Mouse (Mus musculus) myocyte (in vitro differentiated cells): ENCODE data around the gene Abcf2. TPM values are rescaled to one million over a fixed set of nuclear protein-coding genes. Genes with fewer than 3 reads are reported as not detected.

Experiments used
- H3K27me3 ChIP-seq: one replicate; pipeline ENCODE4 v1.6.1; 2011; ENCODE audit not compliant: control insufficient read depth, insufficient read depth, insufficient read length
- H3K36me3 ChIP-seq: one replicate; pipeline ENCODE4 v1.6.1; 2011; ENCODE audit not compliant: control insufficient read depth, insufficient read depth
- H3K4me2 ChIP-seq: one replicate; pipeline ENCODE4 v1.6.1; 2011; ENCODE audit warnings: low read depth, control low read depth
- H3K4me3 ChIP-seq: one replicate; pipeline ENCODE4 v1.5.1; 2011; ENCODE audit warnings: mild to moderate bottlenecking, control low read depth, moderate library complexity
- H3K79me2 ChIP-seq: one replicate; pipeline ENCODE4 v1.6.1; 2011; ENCODE audit not compliant: control insufficient read depth, insufficient read depth
- H3ac ChIP-seq: one replicate; pipeline ENCODE4 v1.6.1; 2011; ENCODE audit not compliant: control insufficient read depth, insufficient read length
- CEBPB ChIP-seq: IDR thresholded peaks from 2 replicates; pipeline ENCODE4 v1.6.1; 2011; ENCODE audit warnings: mild to moderate bottlenecking, moderate library complexity; ENCODE audit not compliant: poor library complexity, insufficient read depth, severe bottlenecking
- E2F4 ChIP-seq: IDR thresholded peaks from one replicate; pipeline ENCODE4 v1.6.1; 2011; ENCODE audit warnings: mild to moderate bottlenecking, control low read depth, moderate library complexity; ENCODE audit not compliant: insufficient read depth
- MAX ChIP-seq: IDR thresholded peaks from one replicate; pipeline ENCODE4 v1.6.1; 2011; ENCODE audit warnings: low read depth, mild to moderate bottlenecking, control low read depth
- MYOD1 ChIP-seq, 3 experiments: IDR thresholded peaks; one replicate each; pipeline ENCODE4 v1.6.1; 2011; ENCODE audit warnings: control low read depth in 2 of 3, low read depth in 2 of 3, mild to moderate bottlenecking in 2 of 3, moderate library complexity in 1 of 3; ENCODE audit not compliant: insufficient read length in 2 of 3, control insufficient read depth in 1 of 3
- MYOG ChIP-seq, 3 experiments: IDR thresholded peaks; one replicate each; pipeline ENCODE4 v1.6.1; 2011; ENCODE audit warnings: control low read depth in 2 of 3, low read depth in 2 of 3, mild to moderate bottlenecking in 2 of 3; ENCODE audit not compliant: insufficient read length in 2 of 3, control insufficient read depth in 1 of 3, insufficient read depth in 1 of 3
- POLR2A ChIP-seq: IDR thresholded peaks from one replicate; pipeline ENCODE4 v1.6.1; 2011; ENCODE audit warnings: low read depth, mild to moderate bottlenecking, control low read depth, moderate library complexity; ENCODE audit not compliant: insufficient read length
- POLR2AphosphoS2 ChIP-seq: IDR thresholded peaks from one replicate; pipeline ENCODE4 v1.6.1; 2011; ENCODE audit warnings: low read depth, control low read depth; ENCODE audit not compliant: insufficient read length
- REST ChIP-seq: IDR thresholded peaks from one replicate; pipeline ENCODE4 v1.6.1; 2011; ENCODE audit warnings: mild to moderate bottlenecking, control low read depth, moderate library complexity; ENCODE audit not compliant: insufficient read depth, insufficient read length
- SRF ChIP-seq: IDR thresholded peaks from one replicate; pipeline ENCODE4 v1.6.1; 2011; ENCODE audit warnings: low read depth; ENCODE audit not compliant: control insufficient read depth, insufficient read length
- TCF12 ChIP-seq: IDR thresholded peaks from one replicate; pipeline ENCODE4 v1.6.1; 2011; ENCODE audit warnings: mild to moderate bottlenecking, control low read depth; ENCODE audit not compliant: poor library complexity, insufficient read depth, severe bottlenecking
- TCF3 ChIP-seq: IDR thresholded peaks from one replicate; pipeline ENCODE4 v1.6.1; 2011; ENCODE audit warnings: low read depth, control low read depth; ENCODE audit not compliant: insufficient read length
- USF1 ChIP-seq: IDR thresholded peaks from one replicate; pipeline ENCODE4 v1.6.1; 2011; ENCODE audit warnings: low read depth, mild to moderate bottlenecking, control low read depth, moderate library complexity
- polyA plus RNA-seq: library from polyadenylated mRNA; unstranded; fragments of >200 nt; fragmentation: generic; extraction: Trizol; gene quantifications from one replicate; pipeline ENCODE4 v1.2.1, GENCODE M21; 2012; ENCODE audit warnings: missing spikeins

Gene Abcf2
- polyA plus RNA-seq, 1 experiment, result 137 TPM

DNA sequence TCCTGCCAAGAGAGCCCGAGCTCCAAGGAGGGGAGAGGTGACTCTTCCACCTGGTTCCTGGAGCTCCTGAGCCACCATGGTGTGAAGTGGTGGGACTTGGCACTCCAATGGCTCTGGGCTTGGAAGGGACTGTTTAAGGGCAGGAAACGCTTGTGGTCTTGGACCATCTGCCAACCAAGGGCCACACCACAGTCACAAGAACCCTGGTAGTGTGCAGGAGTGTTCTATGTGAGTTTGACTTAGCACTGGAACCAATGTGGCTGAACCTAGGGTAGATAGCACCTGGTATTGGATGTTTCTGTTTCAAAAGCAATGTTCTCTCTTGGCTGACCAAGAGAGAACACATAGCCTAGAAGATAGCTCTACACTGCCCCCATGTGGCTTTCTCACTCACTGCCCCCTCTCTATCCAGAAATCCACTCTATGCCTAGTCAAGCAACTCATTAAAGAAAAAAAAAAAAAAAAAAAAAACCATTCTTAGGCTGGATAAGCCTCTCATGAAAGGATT, 20.0 kb upstream of the Abcf2 start:
- no peak overlapping the region for H3K4me3 ChIP-seq
- H3ac ChIP-seq, result no peak overlapping the region
- H3K79me2 ChIP-seq, result peaks cover 10% of the 10 kb centered on the region
- peak overlapping the region; percentile 53 for H3K4me2 ChIP-seq
- H3K27me3 ChIP-seq, result no peaks in the 10 kb centered on the region
- TF ChIP-seq MYOG (IDR thresholded peaks at IDR 0.05; ENCODE audit: control insufficient read depth in 1 of 3, insufficient read depth in 1 of 3, insufficient read length in 2 of 3, low read depth in 2 of 3) (no peak), POLR2AphosphoS2 (peak; percentile 58), MYOD1 (IDR thresholded peaks at IDR 0.05; ENCODE audit: control insufficient read depth in 1 of 3, insufficient read length in 2 of 3, low read depth in 2 of 3) (no peak), TCF12 (no peak)
- H3K36me3 ChIP-seq, result peaks cover 4% of the 10 kb centered on the region

DNA sequence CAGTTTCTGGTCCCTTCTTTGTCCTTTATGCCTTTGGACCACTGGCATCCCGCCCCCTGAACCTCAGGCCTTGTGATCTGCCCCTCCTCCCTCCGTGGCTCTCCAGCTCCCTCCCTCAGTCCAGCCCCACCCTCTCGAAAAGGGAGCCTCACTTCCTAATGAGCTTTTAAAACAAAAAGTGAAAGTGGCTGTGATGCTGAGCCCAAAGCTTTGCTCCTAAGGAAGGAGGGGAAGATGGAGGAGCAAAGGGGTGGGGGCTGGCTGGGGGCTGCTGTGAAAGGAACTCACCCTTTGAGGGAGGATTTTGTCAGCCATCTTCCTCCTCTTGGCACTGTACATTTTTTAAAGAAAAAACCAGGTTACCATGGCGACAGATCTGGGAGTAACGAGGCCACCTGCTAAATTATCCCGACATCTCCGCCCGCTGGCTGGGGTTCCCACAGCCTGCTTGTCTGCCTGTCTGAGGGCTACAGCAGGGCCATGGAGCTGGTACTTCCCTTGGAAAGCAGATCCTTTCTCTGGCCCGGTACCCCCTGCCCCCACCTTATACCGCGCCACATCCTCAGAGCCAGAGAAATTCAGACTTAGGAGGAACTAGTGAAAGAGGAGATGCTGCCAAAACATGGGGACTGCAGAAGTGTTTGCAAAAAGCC, 19.4 kb upstream of the Abcf2 start:
- H3K36me3 ChIP-seq, result peaks cover 4% of the 10 kb centered on the region
- no peaks in the 10 kb centered on the region for H3K27me3 ChIP-seq
- no peak for TF ChIP-seq MYOG (IDR thresholded peaks at IDR 0.05; ENCODE audit: control insufficient read depth in 1 of 3, insufficient read depth in 1 of 3, insufficient read length in 2 of 3, low read depth in 2 of 3)
- TF ChIP-seq USF1, result no peak
- no peak for TF ChIP-seq REST
- no peak for TF ChIP-seq POLR2AphosphoS2
- TF ChIP-seq MYOD1 (IDR thresholded peaks at IDR 0.05; ENCODE audit: control insufficient read depth in 1 of 3, insufficient read length in 2 of 3, low read depth in 2 of 3), result no peak
- TF ChIP-seq E2F4, result no peak
- no peak for TF ChIP-seq TCF12
- no peak for TF ChIP-seq CEBPB
- no peak for TF ChIP-seq TCF3
- TF ChIP-seq POLR2A, result no peak
- no peak for TF ChIP-seq SRF
- no peak for TF ChIP-seq MAX
- peaks cover 10% of the 10 kb centered on the region for H3K79me2 ChIP-seq
- peak overlapping the region; percentile 53 for H3K4me2 ChIP-seq
- H3K4me3 ChIP-seq, result no peak overlapping the region
- H3ac ChIP-seq, result no peak overlapping the region

DNA sequence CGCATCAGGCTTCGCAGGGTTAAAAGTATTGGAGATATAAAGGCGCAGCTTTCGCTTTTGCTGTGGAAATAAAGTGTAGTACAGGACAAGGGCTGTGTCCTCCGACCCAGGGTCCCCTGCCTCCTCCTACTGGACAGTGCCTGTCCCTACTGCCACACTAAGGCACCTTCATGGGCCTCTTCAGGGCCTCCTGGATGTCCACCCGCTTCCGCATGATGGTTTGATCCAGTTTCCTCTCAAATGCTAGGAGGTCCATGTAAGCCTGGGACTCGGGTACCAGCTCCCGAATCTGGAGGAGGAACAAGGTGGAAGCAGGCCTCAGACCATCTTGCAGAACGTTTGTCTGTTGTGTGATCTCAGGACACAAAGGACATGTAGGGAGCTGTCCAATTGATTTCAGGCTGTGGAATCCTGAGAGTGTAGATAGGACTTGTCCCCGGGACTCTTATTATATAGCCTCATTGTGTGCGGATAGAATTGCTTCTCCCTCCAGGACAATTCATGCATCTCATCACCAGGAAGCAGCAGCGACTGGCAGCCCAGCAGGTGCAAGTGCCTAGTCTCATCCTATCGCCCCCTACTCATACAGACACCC, 18.6 kb upstream of the Abcf2 start:
- Histone ChIP-seq H3K4me2 (no peak overlapping the region), H3K36me3 (peaks cover 4% of the 10 kb centered on the region), H3K79me2 (peaks cover 10% of the 10 kb centered on the region), H3K4me3 (no peak overlapping the region), H3ac (no peak overlapping the region), H3K27me3 (no peaks in the 10 kb centered on the region)
- TF ChIP-seq REST (no peak), MAX (no peak), POLR2AphosphoS2 (no peak), E2F4 (no peak), SRF (no peak), MYOG (IDR thresholded peaks at IDR 0.05; ENCODE audit: control insufficient read depth in 1 of 3, insufficient read depth in 1 of 3, insufficient read length in 2 of 3, low read depth in 2 of 3) (no peak), TCF12 (no peak), TCF3 (no peak), POLR2A (no peak), USF1 (no peak), MYOD1 (IDR thresholded peaks at IDR 0.05; ENCODE audit: control insufficient read depth in 1 of 3, insufficient read length in 2 of 3, low read depth in 2 of 3) (no peak), CEBPB (no peak)

DNA sequence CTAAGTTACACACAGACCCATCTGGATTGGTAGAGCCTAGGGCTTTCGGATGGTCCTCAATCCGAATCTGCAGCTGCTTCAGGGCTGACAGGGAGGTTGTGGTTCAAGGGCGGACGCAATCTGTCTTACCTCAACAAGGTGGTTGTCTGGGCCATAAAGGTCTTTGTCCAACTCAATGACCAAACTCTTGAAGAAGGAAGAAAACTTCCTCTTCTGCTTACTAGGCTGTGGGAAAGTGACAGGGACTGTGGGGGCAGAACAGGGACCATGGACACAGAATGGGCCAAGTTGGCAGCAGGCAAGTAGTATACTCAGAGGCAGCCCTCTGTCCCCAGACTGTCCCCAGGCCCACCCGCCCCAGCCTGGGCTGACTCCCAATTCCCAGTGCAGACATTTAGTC, 18.0 kb upstream of the Abcf2 start:
- Histone ChIP-seq H3ac (no peak overlapping the region), H3K27me3 (no peaks in the 10 kb centered on the region), H3K4me2 (no peak overlapping the region), H3K79me2 (peaks cover 10% of the 10 kb centered on the region), H3K36me3 (peaks cover 4% of the 10 kb centered on the region), H3K4me3 (no peak overlapping the region)
- TF ChIP-seq MYOG (IDR thresholded peaks at IDR 0.05; ENCODE audit: control insufficient read depth in 1 of 3, insufficient read depth in 1 of 3, insufficient read length in 2 of 3, low read depth in 2 of 3) (no peak), POLR2A (no peak), TCF3 (no peak), USF1 (no peak), REST (no peak), MAX (no peak), MYOD1 (IDR thresholded peaks at IDR 0.05; ENCODE audit: control insufficient read depth in 1 of 3, insufficient read length in 2 of 3, low read depth in 2 of 3) (no peak)

DNA sequence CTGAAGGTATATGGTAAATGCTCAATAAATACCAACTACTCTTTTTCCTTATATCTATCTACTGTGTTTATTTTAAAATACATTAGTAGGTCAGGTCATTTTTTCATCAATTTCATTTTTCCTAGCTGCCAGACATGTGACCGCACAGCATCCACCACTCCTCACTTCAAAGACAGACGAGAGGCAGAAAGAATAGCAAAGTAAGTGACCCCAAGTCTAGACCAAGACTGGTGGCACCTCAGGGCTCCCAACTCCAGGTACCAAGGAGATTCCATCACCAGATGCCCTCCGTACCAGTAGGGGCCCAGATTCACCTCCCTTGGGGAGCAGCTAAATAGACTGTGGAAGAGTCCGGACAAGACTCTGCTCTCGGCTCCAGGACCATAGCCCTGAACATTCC, 17.1 kb upstream of the Abcf2 start:
- no peak overlapping the region for H3K4me2 ChIP-seq
- H3K27me3 ChIP-seq, result no peaks in the 10 kb centered on the region
- no peak for TF ChIP-seq TCF3
- TF ChIP-seq MYOG (IDR thresholded peaks at IDR 0.05; ENCODE audit: control insufficient read depth in 1 of 3, insufficient read depth in 1 of 3, insufficient read length in 2 of 3, low read depth in 2 of 3), result no peak
- no peak for TF ChIP-seq MYOD1 (IDR thresholded peaks at IDR 0.05; ENCODE audit: control insufficient read depth in 1 of 3, insufficient read length in 2 of 3, low read depth in 2 of 3)
- no peak for TF ChIP-seq REST
- no peak for TF ChIP-seq E2F4
- no peak for TF ChIP-seq POLR2AphosphoS2
- no peak for TF ChIP-seq MAX
- TF ChIP-seq USF1, result no peak
- no peak for TF ChIP-seq CEBPB
- no peak for TF ChIP-seq TCF12
- no peak for TF ChIP-seq POLR2A
- no peak for TF ChIP-seq SRF
- peaks cover 6% of the 10 kb centered on the region for H3K79me2 ChIP-seq
- peaks cover 4% of the 10 kb centered on the region for H3K36me3 ChIP-seq
- H3K4me3 ChIP-seq, result no peak overlapping the region
- H3ac ChIP-seq, result no peak overlapping the region
